Mouse (Mus musculus): ENCODE measurements around the gene Bcam.

DNA sequence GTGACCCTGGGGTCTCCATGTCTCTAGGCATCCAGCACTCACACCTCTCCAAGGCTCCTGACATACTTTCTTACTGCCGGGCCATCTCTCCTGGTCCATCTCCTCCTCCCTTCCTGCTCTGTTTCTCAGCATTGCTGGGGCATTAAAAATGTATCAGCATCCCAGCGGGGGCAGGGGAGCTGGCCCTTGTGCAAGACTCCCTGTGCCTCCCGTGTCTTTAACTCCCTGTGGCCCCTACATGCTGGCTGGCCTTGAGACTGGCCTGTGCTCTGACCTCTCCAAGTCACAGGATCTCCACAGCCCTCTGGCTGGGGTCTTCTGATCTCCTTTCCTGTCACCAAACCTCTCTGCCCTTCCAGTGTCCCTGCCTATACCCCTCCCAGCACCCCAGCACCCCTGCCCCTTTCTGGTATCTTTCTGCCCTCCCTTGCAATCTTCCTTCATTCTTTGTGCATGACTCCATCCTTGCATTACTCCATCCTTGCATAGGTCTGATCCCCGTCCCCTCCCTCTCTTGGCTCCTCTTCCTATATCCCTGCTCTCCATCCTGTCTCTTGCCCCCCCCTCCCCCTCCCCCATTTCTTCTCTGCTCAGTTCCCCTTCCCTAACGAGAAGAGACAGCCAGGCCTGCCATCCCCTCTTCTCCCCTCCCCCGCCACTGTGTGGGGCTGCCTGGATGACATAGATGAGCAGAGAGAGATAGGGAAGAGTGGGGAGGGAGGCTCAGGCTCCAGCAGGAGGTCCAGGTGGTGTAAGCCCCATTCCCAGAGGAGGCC, 24.2 kb downstream of the Bcam start:
- TF ChIP-seq CTCF (IDR thresholded peaks at IDR 0.05; ENCODE audit: low read depth, low read length) (no peak), POLR2A (IDR thresholded peaks at IDR 0.05; ENCODE audit: extremely low read depth, insufficient read depth, low read length) (no peak)
